9 mouse cellular contexts compared by ENCODE assay signal in the genomic region with DNA sequence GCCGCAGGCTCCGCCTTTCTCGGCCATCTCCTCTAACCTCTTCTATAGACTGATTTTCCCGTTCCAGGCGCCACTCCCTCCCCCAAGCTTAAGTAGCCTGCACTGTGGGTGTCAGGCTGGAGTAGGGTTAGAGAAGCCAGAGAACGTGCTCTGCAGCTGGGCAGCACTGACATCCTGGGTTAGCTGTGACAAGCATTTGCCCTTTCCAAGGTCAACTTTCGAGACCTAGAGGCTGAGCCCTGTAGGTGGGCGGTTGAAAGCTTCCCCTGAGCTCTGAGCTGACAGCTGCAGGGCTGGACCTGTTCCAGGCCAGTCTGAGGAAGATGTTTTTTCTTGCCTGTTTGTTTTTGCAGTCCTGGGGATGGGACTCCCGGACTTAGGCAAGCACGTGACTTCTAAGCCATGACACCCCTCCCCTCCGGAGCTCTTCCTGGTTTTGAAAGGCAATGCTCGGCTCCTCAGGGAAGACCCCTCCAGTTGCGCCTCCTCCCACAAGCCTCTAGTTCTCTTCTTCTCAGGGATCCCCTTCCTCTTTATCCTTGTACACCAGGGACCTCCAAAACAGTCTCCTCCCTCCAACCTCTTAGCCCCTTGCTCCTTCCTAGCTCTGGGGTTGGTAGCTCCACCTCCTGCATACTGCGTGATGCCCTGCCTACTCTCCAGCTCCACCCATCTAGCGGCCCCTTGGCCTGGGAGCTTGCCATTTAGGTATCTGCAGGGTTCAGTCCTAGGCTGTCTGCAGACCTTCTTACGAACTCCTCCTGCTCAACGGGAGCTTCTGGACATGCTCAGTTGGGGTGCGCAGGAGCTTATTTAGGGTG. TPM values are rescaled to one million over a fixed set of nuclear protein-coding genes. Genes with fewer than 3 reads are reported as not detected.
DNase-seq lines count a peak whose midpoint lies in the region; ATAC-seq lines count a peak whose summit lies in the region.
"Had no signal": no experiment of that assay in that cellular context is flagged by ENCODE, and none has a peak within 500 bp of the region (broad histone marks: within the 10 kb centered on the region; RNA-seq: fewer than 3 reads in every experiment).

No protein-coding gene starts in this region.

- H3K4me3 ChIP-seq in neural tube, embryonic 12.5 days, result no peak overlapping the region
- H3K4me3 ChIP-seq: erythroblast, embryonic 14.5 days had no signal

- peaks cover 6% of the 10 kb centered on the region for H3K4me1 ChIP-seq in neural tube, embryonic 12.5 days

- ATAC-seq in CD4-positive, CD25-positive, alpha-beta regulatory T cell, adult 4 months, result no peak
- ATAC-seq in neural tube, embryonic 12.5 days (ENCODE audit: low FRiP score, low read depth), result peak; percentile 44

- 0 out of 2 replicates have a peak, but pooled peaks cover 5% of the 10 kb centered on the region for H3K27me3 ChIP-seq in neural tube, embryonic 12.5 days (replicated peaks)

- no peak overlapping the region for H3K9ac ChIP-seq in neural tube, embryonic 12.5 days

- DNase-seq in CD4-positive, CD25-positive, alpha-beta regulatory T cell, adult 2 months (ENCODE audit: low read depth, low spot score), result peak; percentile 5
- DNase-seq in embryo, embryonic 9.5 days (ENCODE audit: extremely low spot score), result peak; percentile 57
- DNase-seq in heart, adult 9 months (ENCODE audit: low spot score in 2 of 2), result peak; percentile 45 to 61
- peak; percentile 23 for DNase-seq in kidney, adult 18-20 months
- peak; percentile 15 to 17 for DNase-seq in lung, adult 18-20 months
- no peak for DNase-seq in T-cell, adult 2 months (ENCODE audit: low spot score)

- H3K4me2 ChIP-seq in neural tube, embryonic 12.5 days (replicated peaks), result peak overlapping the region; percentile 53

- H3K36me3 ChIP-seq in neural tube, embryonic 12.5 days, result no peaks in the 10 kb centered on the region

- H3K9me3 ChIP-seq in neural tube, embryonic 12.5 days, result no peaks in the 10 kb centered on the region

- no peak overlapping the region for H3K27ac ChIP-seq in neural tube, embryonic 12.5 days

- WGBS in neural tube, embryonic 12.5 days, result 16% methylated on average over 18 of the region's 18 CpGs

RNA-seq across cellular contexts. Expression of a gene that starts 47.7 kb away (rescaled TPM):
- polyA plus RNA-seq in CD4-positive, CD25-positive, alpha-beta regulatory T cell, adult 4 months (2017; shearing (Covaris generic)), result under 1 TPM in 1 of 2 experiments, not detected in 1; 0.09 TPM
- polyA plus RNA-seq in neural tube, embryonic 12.5 days (2016; fragmentation: Nextera tagmentation; extraction: Ambion mirVana), result not detected in 2 replicates
- polyA plus RNA-seq: erythroblast, embryonic 14.5 days had no signal
